Mouse (Mus musculus): ENCODE measurements around the gene 1110057P08Rik. TPM values are rescaled to one million over a fixed set of nuclear protein-coding genes. Genes with fewer than 3 reads are reported as not detected.

Gene 1110057P08Rik
- polyA plus RNA-seq (2021; fragmentation: Nextera tagmentation) = not detected in 2 replicates
- long read RNA-seq, experiment 1 = 0 reads
- long read RNA-seq, experiment 2 = 0 reads

DNA sequence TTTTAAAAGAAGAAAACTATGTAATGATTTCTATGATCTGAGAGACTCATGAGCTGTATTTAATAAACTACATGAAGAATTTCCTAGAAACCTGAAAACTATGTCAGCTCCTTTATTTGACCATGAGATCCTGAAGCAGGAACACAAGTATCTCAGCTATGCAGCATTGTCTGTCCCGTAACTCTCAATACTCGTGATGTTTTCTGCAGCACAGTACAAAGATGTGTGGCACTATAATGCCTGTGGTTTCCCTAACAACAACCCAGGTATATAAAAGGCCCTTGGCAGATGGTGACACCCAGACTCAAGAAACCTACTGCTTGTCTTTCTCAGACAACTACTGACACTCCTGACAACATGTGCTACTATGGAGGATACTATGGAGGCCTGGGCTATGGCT, at the start of gene 1110057P08Rik:
Gene 1110057P08Rik, plus strand, starts transcription at position 301 of the 400 bp plus-strand sequence.

GRCm38 (mm10) chr16:89140551-89140950, 34.0 kb upstream of the 1110057P08Rik start, which contains the start of gene Gm6358:
Gm6358 (plus strand) TSS chr16:89140851.

DNA sequence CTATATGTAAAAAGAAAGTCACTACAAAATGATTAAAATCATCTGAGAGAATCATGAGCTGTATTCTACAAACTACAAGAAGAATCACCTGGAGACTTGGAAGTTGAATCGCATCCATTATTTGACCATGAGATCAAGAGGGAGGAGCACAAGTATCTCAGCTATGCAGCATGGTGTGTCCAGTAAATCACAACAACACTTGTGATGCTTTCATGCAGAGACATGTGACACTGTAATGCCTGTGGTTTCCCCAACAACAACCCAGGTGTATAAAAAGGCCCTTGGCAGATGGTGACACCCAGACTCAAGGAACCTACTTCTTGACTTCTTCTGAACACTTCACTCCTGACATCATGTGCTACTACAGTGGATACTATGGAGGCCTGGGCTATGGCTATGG, 23.7 kb upstream of the 1110057P08Rik start, which contains the start of gene Gm10061:
Gene Gm10061, plus strand, starts transcription at position 301 of the 400 bp plus-strand sequence.

GRCm38 (mm10) chr16:89157652-89158051, 16.9 kb upstream of the 1110057P08Rik start, which contains the start of gene Gm9789:
Gm9789 (plus strand) TSS chr16:89157952.

DNA sequence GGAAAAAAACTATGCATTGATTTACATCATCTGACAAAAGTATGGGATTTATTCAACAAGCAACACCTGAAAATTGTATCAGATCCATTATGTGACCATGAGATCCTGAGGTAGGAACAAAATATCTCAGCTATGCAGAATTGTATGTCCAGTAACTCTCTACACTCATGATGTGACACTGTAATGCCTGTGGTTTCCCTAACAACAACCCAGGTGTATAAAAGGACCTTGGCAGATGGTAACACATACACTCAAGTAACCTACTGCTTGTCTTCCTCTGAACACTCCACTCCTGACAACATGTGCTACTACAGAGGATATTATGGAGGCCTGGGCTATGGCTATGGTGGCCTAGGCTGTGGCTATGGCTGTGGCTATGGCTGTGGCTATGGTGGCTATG, 5.3 kb upstream of the 1110057P08Rik start, which contains the start of gene Gm7735:
Gene Gm7735, plus strand, starts transcription at position 301 of the 400 bp plus-strand sequence.

DNA sequence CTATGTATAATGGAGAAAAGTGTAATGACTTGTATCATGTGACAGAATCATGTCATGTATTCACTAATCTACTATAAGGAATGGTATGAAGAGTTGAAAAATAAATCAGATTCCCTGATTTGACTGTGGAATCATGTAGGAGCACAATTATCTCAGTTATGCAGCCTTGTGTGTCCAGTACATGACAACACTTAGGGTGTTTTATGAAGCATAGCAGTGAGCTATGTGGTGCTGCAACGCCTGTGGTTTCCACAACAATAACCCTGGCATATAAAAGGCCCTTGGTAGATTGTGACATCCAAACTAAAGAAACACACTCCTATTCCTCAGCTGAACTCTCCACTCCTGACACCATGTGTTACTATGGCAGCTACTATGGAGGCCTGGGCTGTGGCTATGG, 31.0 kb downstream of the 1110057P08Rik start, which contains the start of gene Krtap20-2:
Gene Krtap20-2, plus strand, starts transcription at position 301 of the 400 bp plus-strand sequence.

Other genes starting within 250 kb of the 1110057P08Rik start
- not detected in 2 replicates for gene Krtap19-9b, start 242.5 kb upstream of the 1110057P08Rik start, polyA plus RNA-seq (2021; fragmentation: Nextera tagmentation)
- gene Krtap16-3, start 211.9 kb upstream of the 1110057P08Rik start, polyA plus RNA-seq (2021; fragmentation: Nextera tagmentation) = not detected in 2 replicates
- gene Krtap22-2, start 164.0 kb upstream of the 1110057P08Rik start, polyA plus RNA-seq (2021; fragmentation: Nextera tagmentation) = not detected in 2 replicates
- gene Gm10229, start 159.5 kb upstream of the 1110057P08Rik start, polyA plus RNA-seq (2021; fragmentation: Nextera tagmentation) = not detected in 2 replicates
- not detected in 2 replicates for gene Krtap6-1, start 143.0 kb upstream of the 1110057P08Rik start, polyA plus RNA-seq (2021; fragmentation: Nextera tagmentation)
- not detected in 2 replicates for gene Gm10228, start 133.3 kb upstream of the 1110057P08Rik start, polyA plus RNA-seq (2021; fragmentation: Nextera tagmentation)
- gene Krtap6-5, start 126.9 kb upstream of the 1110057P08Rik start, polyA plus RNA-seq (2021; fragmentation: Nextera tagmentation) = not detected in 2 replicates
- gene 1110025L11Rik, start 110.7 kb upstream of the 1110057P08Rik start, polyA plus RNA-seq (2021; fragmentation: Nextera tagmentation) = not detected in 2 replicates
- not detected in 2 replicates for gene Krtap6-3, start 90.7 kb upstream of the 1110057P08Rik start, polyA plus RNA-seq (2021; fragmentation: Nextera tagmentation)
- gene Gm6358, start 33.9 kb upstream of the 1110057P08Rik start, polyA plus RNA-seq (2021; fragmentation: Nextera tagmentation) = not detected in 2 replicates
- gene Gm10061, start 23.6 kb upstream of the 1110057P08Rik start, polyA plus RNA-seq (2021; fragmentation: Nextera tagmentation) = not detected in 2 replicates
- gene Gm9789, start 16.8 kb upstream of the 1110057P08Rik start, polyA plus RNA-seq (2021; fragmentation: Nextera tagmentation) = not detected in 2 replicates
- not detected in 2 replicates for gene Gm7735, start 5.2 kb upstream of the 1110057P08Rik start, polyA plus RNA-seq (2021; fragmentation: Nextera tagmentation)
- not detected in 2 replicates for gene Krtap20-2, start 31.1 kb downstream of the 1110057P08Rik start, polyA plus RNA-seq (2021; fragmentation: Nextera tagmentation)
- gene Krtap21-1, start 229.1 kb downstream of the 1110057P08Rik start, polyA plus RNA-seq (2021; fragmentation: Nextera tagmentation) = not detected in 2 replicates
- gene Krtap6-2, start 245.4 kb downstream of the 1110057P08Rik start, polyA plus RNA-seq (2021; fragmentation: Nextera tagmentation) = not detected in 2 replicates

Measured in layer of hippocampus, adult 6 months (tissue).